Mouse (Mus musculus): ENCODE measurements around the gene Snhg11. TPM values are rescaled to one million over a fixed set of nuclear protein-coding genes. Genes with fewer than 3 reads are reported as not detected.

Snhg11 gene
- polyA plus RNA-seq, 1 experiment from 2014 or later: 10.0 TPM

GRCm38 (mm10) chr2:158364175-158364574 is 11.3 kb upstream of the Snhg11 start:
- no peak overlapping the region for H3K9ac ChIP-seq (replicated peaks; ENCODE audit: low read depth, low read length)
- ATAC-seq (ENCODE audit: insufficient number of reproducible peaks, insufficient read depth, low FRiP score, low read depth): no peak
- H3K4me1 ChIP-seq (ENCODE audit: control insufficient read depth, insufficient read depth, low read length): peaks cover 11% of the 10 kb centered on the region
- H3K36me3 ChIP-seq (ENCODE audit: control insufficient read depth, insufficient read depth, low read length): peaks cover 12% of the 10 kb centered on the region
- no peaks in the 10 kb centered on the region for H3K9me3 ChIP-seq (ENCODE audit: control insufficient read depth, low read depth, low read length)
- no peak overlapping the region for H3K4me3 ChIP-seq (ENCODE audit: low read depth, low read length)
- no peak overlapping the region for H3K4me2 ChIP-seq (replicated peaks; ENCODE audit: low read depth, low read length)
- WGBS: 77% methylated on average over 4 of the region's 4 CpGs
- H3K27ac ChIP-seq (ENCODE audit: low read length): no peak overlapping the region
- H3K27me3 ChIP-seq (ENCODE audit: control insufficient read depth, insufficient read depth, low read length): no peaks in the 10 kb centered on the region

- no peak overlapping the region for H3K27ac ChIP-seq (ENCODE audit: low read length)
- H3K9me3 ChIP-seq (ENCODE audit: control insufficient read depth, low read depth, low read length): no peaks in the 10 kb centered on the region
- ATAC-seq (ENCODE audit: insufficient number of reproducible peaks, insufficient read depth, low FRiP score, low read depth): no peak
- 71% methylated on average over 12 of the region's 12 CpGs for WGBS
- peaks cover 1% of the 10 kb centered on the region; the same call in 1 of the 2 replicates for H3K36me3 ChIP-seq (ENCODE audit: control insufficient read depth, insufficient read depth, low read length)
- no peaks in the 10 kb centered on the region for H3K27me3 ChIP-seq (ENCODE audit: control insufficient read depth, insufficient read depth, low read length)
- no peak overlapping the region for H3K9ac ChIP-seq (replicated peaks; ENCODE audit: low read depth, low read length)
- H3K4me3 ChIP-seq (ENCODE audit: low read depth, low read length): no peak overlapping the region
- peaks cover 2% of the 10 kb centered on the region; the same call in 1 of the 2 replicates for H3K4me1 ChIP-seq (ENCODE audit: control insufficient read depth, insufficient read depth, low read length)
- H3K4me2 ChIP-seq (replicated peaks; ENCODE audit: low read depth, low read length): no peak overlapping the region
Observed at GRCm38 (mm10) chr2:158365099-158365850, 10.2 kb upstream of the Snhg11 start.

- no peaks in the 10 kb centered on the region for H3K27me3 ChIP-seq (ENCODE audit: control insufficient read depth, insufficient read depth, low read length)
- no peak overlapping the region for H3K4me3 ChIP-seq (ENCODE audit: low read depth, low read length)
- no peaks in the 10 kb centered on the region for H3K4me1 ChIP-seq (ENCODE audit: control insufficient read depth, insufficient read depth, low read length)
- H3K9ac ChIP-seq (replicated peaks; ENCODE audit: low read depth, low read length): no peak overlapping the region
- 85% methylated on average over 5 of the region's 5 CpGs for WGBS
- ATAC-seq (ENCODE audit: insufficient number of reproducible peaks, insufficient read depth, low FRiP score, low read depth): no peak
- H3K9me3 ChIP-seq (ENCODE audit: control insufficient read depth, low read depth, low read length): no peaks in the 10 kb centered on the region
- H3K4me2 ChIP-seq (replicated peaks; ENCODE audit: low read depth, low read length): no peak overlapping the region
- no peak overlapping the region for H3K27ac ChIP-seq (ENCODE audit: low read length)
- H3K36me3 ChIP-seq (ENCODE audit: control insufficient read depth, insufficient read depth, low read length): no peaks in the 10 kb centered on the region
Observed at GRCm38 (mm10) chr2:158367654-158368053, 7.8 kb upstream of the Snhg11 start.

GRCm38 (mm10) chr2:158368313-158368712 is 7.1 kb upstream of the Snhg11 start:
- Histone ChIP-seq H3K27me3 (ENCODE audit: control insufficient read depth, insufficient read depth, low read length) (no peaks in the 10 kb centered on the region), H3K9me3 (ENCODE audit: control insufficient read depth, low read depth, low read length) (no peaks in the 10 kb centered on the region), H3K27ac (ENCODE audit: low read length) (no peak overlapping the region), H3K4me1 (ENCODE audit: control insufficient read depth, insufficient read depth, low read length) (no peaks in the 10 kb centered on the region), H3K36me3 (ENCODE audit: control insufficient read depth, insufficient read depth, low read length) (no peaks in the 10 kb centered on the region), H3K9ac (replicated peaks; ENCODE audit: low read depth, low read length) (no peak overlapping the region), H3K4me3 (ENCODE audit: low read depth, low read length) (no peak overlapping the region), H3K4me2 (replicated peaks; ENCODE audit: low read depth, low read length) (no peak overlapping the region)
- no peak for ATAC-seq (ENCODE audit: insufficient number of reproducible peaks, insufficient read depth, low FRiP score, low read depth)
- 91% methylated on average over 8 of the region's 8 CpGs for WGBS

GRCm38 (mm10) chr2:158369474-158370172 is 5.8 kb upstream of the Snhg11 start:
- no peak for ATAC-seq (ENCODE audit: insufficient number of reproducible peaks, insufficient read depth, low FRiP score, low read depth)
- H3K36me3 ChIP-seq (ENCODE audit: control insufficient read depth, insufficient read depth, low read length): no peaks in the 10 kb centered on the region

GRCm38 (mm10) chr2:158370173-158370550 is 5.3 kb upstream of the Snhg11 start:
- H3K27me3 ChIP-seq (ENCODE audit: control insufficient read depth, insufficient read depth, low read length): no peaks in the 10 kb centered on the region
- 0 out of 2 replicates have a peak, but pooled peaks cover 2% of the 10 kb centered on the region for H3K4me1 ChIP-seq (ENCODE audit: control insufficient read depth, insufficient read depth, low read length)
- WGBS: 13% methylated on average over 5 of the region's 5 CpGs
- H3K4me2 ChIP-seq (replicated peaks; ENCODE audit: low read depth, low read length): no peak overlapping the region
- H3K9me3 ChIP-seq (ENCODE audit: control insufficient read depth, low read depth, low read length): no peaks in the 10 kb centered on the region
- no peaks in the 10 kb centered on the region for H3K36me3 ChIP-seq (ENCODE audit: control insufficient read depth, insufficient read depth, low read length)
- no peak overlapping the region for H3K9ac ChIP-seq (replicated peaks; ENCODE audit: low read depth, low read length)
- ATAC-seq (ENCODE audit: insufficient number of reproducible peaks, insufficient read depth, low FRiP score, low read depth): no peak
- no peak overlapping the region for H3K27ac ChIP-seq (ENCODE audit: low read length)
- no peak overlapping the region for H3K4me3 ChIP-seq (ENCODE audit: low read depth, low read length)

More at GRCm38 (mm10) chr2:158369474-158370172, 5.8 kb upstream of the Snhg11 start:
- Histone ChIP-seq H3K9ac (replicated peaks; ENCODE audit: low read depth, low read length) (no peak overlapping the region), H3K27me3 (ENCODE audit: control insufficient read depth, insufficient read depth, low read length) (no peaks in the 10 kb centered on the region), H3K4me1 (ENCODE audit: control insufficient read depth, insufficient read depth, low read length) (no peaks in the 10 kb centered on the region), H3K4me3 (ENCODE audit: low read depth, low read length) (no peak overlapping the region), H3K9me3 (ENCODE audit: control insufficient read depth, low read depth, low read length) (no peaks in the 10 kb centered on the region), H3K27ac (ENCODE audit: low read length) (no peak overlapping the region), H3K4me2 (replicated peaks; ENCODE audit: low read depth, low read length) (no peak overlapping the region)
- WGBS: 80% methylated on average over 3 of the region's 3 CpGs

- Histone ChIP-seq H3K36me3 (ENCODE audit: control insufficient read depth, insufficient read depth, low read length) (no peaks in the 10 kb centered on the region), H3K4me1 (ENCODE audit: control insufficient read depth, insufficient read depth, low read length) (0 out of 2 replicates have a peak, but pooled peaks cover 7% of the 10 kb centered on the region), H3K27ac (ENCODE audit: low read length) (no peak overlapping the region), H3K4me3 (ENCODE audit: low read depth, low read length) (no peak overlapping the region), H3K27me3 (ENCODE audit: control insufficient read depth, insufficient read depth, low read length) (no peaks in the 10 kb centered on the region), H3K9ac (replicated peaks; ENCODE audit: low read depth, low read length) (no peak overlapping the region), H3K4me2 (replicated peaks; ENCODE audit: low read depth, low read length) (no peak overlapping the region), H3K9me3 (ENCODE audit: control insufficient read depth, low read depth, low read length) (no peaks in the 10 kb centered on the region)
- no peak for ATAC-seq (ENCODE audit: insufficient number of reproducible peaks, insufficient read depth, low FRiP score, low read depth)
- 45% methylated on average over 5 of the region's 5 CpGs for WGBS
Observed at GRCm38 (mm10) chr2:158373061-158373460, 2.4 kb upstream of the Snhg11 start.

- Histone ChIP-seq H3K27ac (ENCODE audit: low read length) (no peak overlapping the region), H3K27me3 (ENCODE audit: control insufficient read depth, insufficient read depth, low read length) (no peaks in the 10 kb centered on the region), H3K4me1 (ENCODE audit: control insufficient read depth, insufficient read depth, low read length) (0 out of 2 replicates have a peak, but pooled peaks cover 7% of the 10 kb centered on the region), H3K9me3 (ENCODE audit: control insufficient read depth, low read depth, low read length) (no peaks in the 10 kb centered on the region), H3K36me3 (ENCODE audit: control insufficient read depth, insufficient read depth, low read length) (no peaks in the 10 kb centered on the region), H3K4me2 (replicated peaks; ENCODE audit: low read depth, low read length) (no peak overlapping the region), H3K4me3 (ENCODE audit: low read depth, low read length) (no peak overlapping the region), H3K9ac (replicated peaks; ENCODE audit: low read depth, low read length) (no peak overlapping the region)
- 64% methylated on average over 7 of the region's 7 CpGs for WGBS
- ATAC-seq (ENCODE audit: insufficient number of reproducible peaks, insufficient read depth, low FRiP score, low read depth): no peak
Observed at GRCm38 (mm10) chr2:158373516-158373915, 1.9 kb upstream of the Snhg11 start.

Measured in stomach, embryonic 14.5 days (tissue).